Mouse (Mus musculus) adrenal gland, adult 18-20 months (tissue): ENCODE measurements at regions not wholly inside any gene's neighbourhood (a gene's known extent, or its start where the extent isn't known, plus 50 kb on each side); places are given as distances from the start of the nearest gene placed in this dataset.

Experiments
- DNase-seq, 2 experiments: peaks; one replicate each; pipeline ENCODE4 v3.0.0; 2021 to 2022; ENCODE audit warnings: low spot score in 2 of 2

- DNase-seq: no peak
Measured at GRCm38 (mm10) chr6:35608336-35608735, 68.6 kb upstream of the Mtpn start.

GRCm38 (mm10) chr6:35605100-35605499 lies 65.4 kb upstream of the Mtpn start:
- no peak for DNase-seq

- DNase-seq: no peak
Measured at GRCm38 (mm10) chr6:35601373-35601772, 61.7 kb upstream of the Mtpn start.

GRCm38 (mm10) chr6:35599841-35600240 lies 60.2 kb upstream of the Mtpn start:
- DNase-seq: no peak

- no peak for DNase-seq
Measured at GRCm38 (mm10) chr6:35598406-35599185, 58.9 kb upstream of the Mtpn start.

GRCm38 (mm10) chr6:35595012-35595411 lies 55.3 kb upstream of the Mtpn start:
- DNase-seq: no peak

- DNase-seq: no peak
Measured at GRCm38 (mm10) chr6:35592234-35592633, 52.5 kb upstream of the Mtpn start.
